Mouse (Mus musculus) macrophage (primary cell): ENCODE results near the gene Rhox4g. TPM values are rescaled to one million over a fixed set of nuclear protein-coding genes. Genes with fewer than 3 reads are reported as not detected.
"Not testable (repeated sequence)": the region's sequence is repeated elsewhere in the genome, so short reads cannot be mapped to it uniquely, and the experiment has no call there.

Experiments
- H3K27ac ChIP-seq: fragments of 350-480 bp; formaldehyde crosslinking; 2 replicates; pipeline ENCODE4 v1.9.0; 2021
- H3K36me3 ChIP-seq: fragments of 350-480 bp; formaldehyde crosslinking; 2 replicates; pipeline ENCODE4 v1.9.0; 2021; ENCODE audit errors: inconsistent target
- H3K4me3 ChIP-seq: fragments of 350-480 bp; formaldehyde crosslinking; 2 replicates; pipeline ENCODE4 v1.9.0; 2021; ENCODE audit errors: inconsistent target
- H3K79me2 ChIP-seq: fragments of 350-480 bp; formaldehyde crosslinking; 2 replicates; pipeline ENCODE4 v1.9.0; 2021; ENCODE audit errors: inconsistent target
- WGBS: methylation state at CpG from one replicate; pipeline ENCODE4 v1.1.7; 2026; ENCODE audit warnings: inconsistent platforms; ENCODE audit not compliant: missing documents; 5-methylcytosine and 5-hydroxymethylcytosine counted together
- polyA plus RNA-seq: library from polyadenylated mRNA; stranded (reverse); fragments of 250-400 nt; gene quantifications from 3 replicates; pipeline ENCODE4 v1.2.4, GENCODE M21; 2018; ENCODE audit warnings: inconsistent platforms
- total RNA-seq, 78 experiments: library from RNA; depleted of rRNA; stranded (reverse); fragments of 250-400 nt; gene quantifications; 1 replicate in 9 of 78; 2 replicates in 24 of 78; 3 replicates in 43 of 78; 4 replicates in 2 of 78; pipeline ENCODE4 v1.2.4; 2018; ENCODE audit warnings: inconsistent platforms in 56 of 78

Gene Rhox4g
- total RNA-seq (2018; cell fraction: chromatin; rRNA removed): not detected
- total RNA-seq (2018; cell fraction: cytosol; rRNA removed): not detected
- total RNA-seq (2018; cell fraction: nucleus; rRNA removed): not detected
- polyA plus RNA-seq: not detected in 3 replicates

DNA sequence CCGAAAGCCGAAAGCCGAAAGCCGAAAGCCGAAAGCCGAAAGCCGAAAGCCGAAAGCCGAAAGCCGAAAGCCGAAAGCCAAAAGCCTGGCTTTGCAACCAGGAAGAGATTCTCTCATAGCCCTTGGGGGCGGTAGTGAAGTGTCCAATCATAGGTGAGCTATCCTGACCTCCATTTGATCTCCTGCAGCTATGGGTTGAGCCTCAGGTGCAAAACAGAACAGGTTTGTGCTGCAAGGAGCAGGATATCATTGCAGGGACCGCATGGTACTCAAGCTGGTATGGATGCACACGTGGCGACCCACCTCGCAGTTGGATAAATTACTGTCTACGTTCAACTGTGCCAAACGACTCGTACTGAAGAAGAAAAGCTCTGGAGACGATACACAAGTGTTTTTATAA is at the start of gene Rhox4g:
Gene Rhox4g, minus strand, starts transcription at position 101 of the 400 bp plus-strand sequence.
- not testable (repeated sequence) for H3K27ac ChIP-seq, H3K79me2 ChIP-seq, H3K36me3 ChIP-seq, H3K4me3 ChIP-seq
- 100% methylated on average over 2 of the region's 20 CpGs for WGBS

- Histone ChIP-seq H3K27ac (no peak overlapping the region), H3K4me3 (no peak overlapping the region), H3K36me3 (no peaks in the 10 kb centered on the region), H3K79me2 (no peaks in the 10 kb centered on the region)
- 78% methylated on average over 1 of the region's 2 CpGs for WGBS
These were observed 41.1 kb upstream of the Rhox4g start for GRCm38 (mm10) chrX:37692261-37692660.

- H3K27ac ChIP-seq: no peak overlapping the region
- no peaks in the 10 kb centered on the region for H3K79me2 ChIP-seq
- no peaks in the 10 kb centered on the region for H3K36me3 ChIP-seq
- 83% methylated on average over 17 of the region's 24 CpGs for WGBS
- H3K4me3 ChIP-seq: no peak overlapping the region
These were observed 32.0 kb upstream of the Rhox4g start for GRCm38 (mm10) chrX:37683031-37683715.

DNA sequence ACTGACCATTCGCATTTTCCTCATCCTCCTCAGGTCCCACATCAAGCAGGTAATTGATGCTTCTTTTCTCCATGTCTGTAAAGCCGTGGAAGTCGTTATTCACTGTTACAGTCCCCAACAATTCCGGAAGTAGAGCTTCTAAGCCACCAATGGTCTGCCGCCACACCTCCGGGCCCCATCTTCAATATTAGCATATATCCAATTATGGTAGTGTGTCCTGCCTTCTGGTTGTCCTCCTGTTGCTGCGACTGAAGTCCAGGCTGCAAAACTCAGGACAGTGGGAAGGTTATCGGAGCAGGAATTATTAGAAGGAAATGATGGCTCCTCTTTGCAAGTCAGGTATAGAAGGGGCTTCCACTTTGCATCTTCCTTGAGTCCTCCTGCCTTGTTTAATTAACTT is 22.1 kb upstream of the Rhox4g start, which contains the start of gene Rhox2h:
Gene Rhox2h, minus strand, starts transcription at position 101 of the 400 bp plus-strand sequence.
- not testable (repeated sequence) for H3K36me3 ChIP-seq, H3K79me2 ChIP-seq, H3K27ac ChIP-seq, H3K4me3 ChIP-seq
- 88% methylated on average over 3 of the region's 8 CpGs for WGBS

DNA sequence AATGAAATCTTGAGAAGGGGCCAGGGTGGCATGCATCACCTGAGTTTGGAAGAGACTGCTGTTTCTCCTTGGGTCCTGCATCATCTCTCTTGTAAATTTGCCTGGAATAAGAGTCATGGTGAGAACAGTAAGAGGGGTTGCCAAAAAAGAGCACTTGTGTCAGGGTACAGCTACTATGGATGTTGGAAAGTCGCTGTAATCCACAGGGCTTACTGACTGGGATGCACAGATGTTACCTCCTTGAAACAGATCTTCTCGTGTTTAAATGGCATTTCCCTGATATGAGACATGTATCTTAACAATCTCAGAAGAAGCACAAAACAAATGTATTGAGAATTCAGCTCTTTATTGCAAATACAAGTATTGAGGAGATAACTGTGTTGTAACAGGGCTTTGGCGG is 17.5 kb upstream of the Rhox4g start, which contains the start of gene Rhox3h:
Gene Rhox3h, minus strand, starts transcription at position 101 of the 400 bp plus-strand sequence.
- H3K79me2 ChIP-seq, H3K27ac ChIP-seq, H3K4me3 ChIP-seq, H3K36me3 ChIP-seq: not testable (repeated sequence)
- WGBS: no CpG with 5 or more reads among the region's 3 CpGs

DNA sequence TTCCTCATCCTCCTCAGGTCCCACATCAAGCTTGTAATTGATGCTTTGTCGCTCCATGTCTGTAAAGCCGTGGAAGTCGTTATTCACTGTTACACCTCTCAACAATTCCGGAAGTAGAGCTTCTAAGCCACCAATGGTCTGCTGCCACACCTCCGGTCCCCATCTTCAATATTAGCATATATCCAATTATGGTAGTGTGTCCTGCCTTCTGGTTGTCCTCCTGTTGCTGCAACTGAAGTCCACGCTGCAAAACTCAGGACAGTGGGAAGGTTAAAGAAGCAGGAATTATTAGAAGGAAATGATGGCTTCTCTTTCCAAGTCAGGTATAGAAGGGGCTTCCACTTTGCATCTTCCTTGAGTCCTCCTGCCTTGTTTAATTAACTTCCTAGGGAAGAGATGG is 7.8 kb downstream of the Rhox4g start, which contains the start of gene Rhox2g:
Gene Rhox2g, minus strand, starts transcription at position 101 of the 400 bp plus-strand sequence.
- not testable (repeated sequence) for H3K4me3 ChIP-seq, H3K27ac ChIP-seq, H3K79me2 ChIP-seq, H3K36me3 ChIP-seq
- 86% methylated on average over 4 of the region's 6 CpGs for WGBS

DNA sequence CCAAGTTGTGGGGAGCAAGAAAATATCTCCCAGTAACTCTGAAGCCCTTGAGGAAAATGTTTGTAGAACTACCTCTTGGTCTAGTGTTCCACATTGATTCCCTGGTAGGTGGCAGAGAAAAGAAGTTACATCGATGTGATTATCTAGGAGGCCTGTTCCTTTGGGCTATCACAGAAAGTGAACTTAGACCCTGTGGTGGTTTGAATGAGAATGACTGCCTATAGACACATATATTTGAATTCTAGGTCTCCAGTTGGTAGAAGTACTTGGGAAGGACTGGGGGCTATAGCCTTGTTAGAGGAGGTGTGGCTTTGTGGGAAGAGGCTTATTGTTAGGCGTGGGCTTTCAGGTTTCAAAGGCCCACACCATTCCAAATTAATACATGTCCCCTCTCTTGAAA is 22.6 kb downstream of the Rhox4g start, which contains the start of gene Rhox3g:
Gene Rhox3g, minus strand, starts transcription at position 101 of the 400 bp plus-strand sequence.
- 96% methylated on average over 2 of the region's 2 CpGs for WGBS
- H3K36me3 ChIP-seq, H3K4me3 ChIP-seq, H3K27ac ChIP-seq, H3K79me2 ChIP-seq: not testable (repeated sequence)

- not testable (repeated sequence) for H3K4me3 ChIP-seq
- WGBS: 65% methylated on average over 3 of the region's 19 CpGs
These were observed 43.5 kb downstream of the Rhox4g start, which contains the start of gene Rhox4f for GRCm38 (mm10) chrX:37607604-37608003. Gene Rhox4f, minus strand, starts transcription at chrX:37607704.

More at GRCm38 (mm10) chrX:37607604-37608003, 43.5 kb downstream of the Rhox4g start, which contains the start of gene Rhox4f:
- H3K27ac ChIP-seq, H3K79me2 ChIP-seq, H3K36me3 ChIP-seq: not testable (repeated sequence)

Other genes starting within 250 kb of the Rhox4g start
- gene Rhox2b, start 239.3 kb downstream of the Rhox4g start, polyA plus RNA-seq: not detected in 3 replicates
- not detected in 3 replicates for gene Rhox4b, start 218.8 kb downstream of the Rhox4g start, polyA plus RNA-seq
- gene Rhox2c, start 197.6 kb downstream of the Rhox4g start, polyA plus RNA-seq: not detected in 3 replicates
- gene Rhox3c, start 192.7 kb downstream of the Rhox4g start, polyA plus RNA-seq: not detected in 3 replicates
- not detected in 3 replicates for gene Rhox4c, start 171.0 kb downstream of the Rhox4g start, polyA plus RNA-seq
- gene Rhox2d, start 157.9 kb downstream of the Rhox4g start, polyA plus RNA-seq: not detected in 3 replicates
- gene Rhox4d, start 137.0 kb downstream of the Rhox4g start, polyA plus RNA-seq: not detected in 3 replicates
- not detected in 3 replicates for gene Rhox2e, start 120.9 kb downstream of the Rhox4g start, polyA plus RNA-seq
- gene Rhox3e, start 109.3 kb downstream of the Rhox4g start, polyA plus RNA-seq: not detected in 3 replicates
- gene Rhox4e, start 93.9 kb downstream of the Rhox4g start, polyA plus RNA-seq: not detected in 3 replicates
- not detected in 3 replicates for gene Rhox2f, start 79.9 kb downstream of the Rhox4g start, polyA plus RNA-seq
- not detected in 3 replicates for gene Rhox3f, start 70.3 kb downstream of the Rhox4g start, polyA plus RNA-seq
- not detected in 3 replicates for gene Rhox4f, start 43.6 kb downstream of the Rhox4g start, polyA plus RNA-seq
- gene Rhox3g, start 22.7 kb downstream of the Rhox4g start, polyA plus RNA-seq: not detected in 3 replicates
- gene Rhox2g, start 7.9 kb downstream of the Rhox4g start, polyA plus RNA-seq: not detected in 3 replicates
- gene Rhox3h, start 17.4 kb upstream of the Rhox4g start, polyA plus RNA-seq: not detected in 3 replicates
- not detected in 3 replicates for gene Rhox2h, start 21.9 kb upstream of the Rhox4g start, polyA plus RNA-seq
- gene Rhox5, start 153.5 kb upstream of the Rhox4g start, polyA plus RNA-seq: not detected in 3 replicates
- not detected in 3 replicates for gene Rhox6, start 175.6 kb upstream of the Rhox4g start, polyA plus RNA-seq
- gene Rhox7a, start 180.4 kb upstream of the Rhox4g start, polyA plus RNA-seq: not detected in 3 replicates
- not detected in 3 replicates for gene Rhox8, start 227.6 kb upstream of the Rhox4g start, polyA plus RNA-seq
- gene Rhox7b, start 245.9 kb upstream of the Rhox4g start, polyA plus RNA-seq: not detected in 3 replicates